Mouse (Mus musculus) ovary, adult 2 months (tissue): Measurements from ENCODE around the gene Jrkl. TPM values are rescaled to one million over a fixed set of nuclear protein-coding genes. Genes with fewer than 3 reads are reported as not detected.

Source experiments
- polyA plus RNA-seq: library from polyadenylated mRNA; depleted of rRNA; stranded (reverse); fragments of >200 nt; gene quantifications from 2 replicates; pipeline ENCODE4 v1.2.3, GENCODE M21; 2012; rRNA removed

The Jrkl gene
- polyA plus RNA-seq = 0.03 and 0.20 TPM in 2 replicates

DNA sequence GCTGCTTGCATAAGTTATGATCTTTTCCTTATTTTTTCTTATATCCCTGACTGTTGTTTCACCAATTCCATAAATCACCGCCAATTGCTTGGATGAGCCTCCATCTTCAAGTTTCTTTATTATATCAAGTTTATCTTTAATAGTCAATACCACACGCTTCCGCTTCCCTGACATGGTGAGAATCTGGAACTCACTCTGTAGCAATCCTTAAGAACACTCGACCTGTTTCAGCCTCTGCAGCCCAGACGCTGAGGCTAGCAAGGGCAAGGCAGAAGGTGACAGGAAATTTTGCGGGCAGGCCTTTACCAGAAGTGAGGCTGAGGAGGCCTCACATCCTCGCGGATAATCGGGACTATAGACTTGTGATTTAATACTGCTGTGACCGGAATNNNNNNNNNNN is at the start of gene Jrkl:
Gene Jrkl, minus strand, starts transcription at position 349 of the 400 bp plus-strand sequence.

DNA sequence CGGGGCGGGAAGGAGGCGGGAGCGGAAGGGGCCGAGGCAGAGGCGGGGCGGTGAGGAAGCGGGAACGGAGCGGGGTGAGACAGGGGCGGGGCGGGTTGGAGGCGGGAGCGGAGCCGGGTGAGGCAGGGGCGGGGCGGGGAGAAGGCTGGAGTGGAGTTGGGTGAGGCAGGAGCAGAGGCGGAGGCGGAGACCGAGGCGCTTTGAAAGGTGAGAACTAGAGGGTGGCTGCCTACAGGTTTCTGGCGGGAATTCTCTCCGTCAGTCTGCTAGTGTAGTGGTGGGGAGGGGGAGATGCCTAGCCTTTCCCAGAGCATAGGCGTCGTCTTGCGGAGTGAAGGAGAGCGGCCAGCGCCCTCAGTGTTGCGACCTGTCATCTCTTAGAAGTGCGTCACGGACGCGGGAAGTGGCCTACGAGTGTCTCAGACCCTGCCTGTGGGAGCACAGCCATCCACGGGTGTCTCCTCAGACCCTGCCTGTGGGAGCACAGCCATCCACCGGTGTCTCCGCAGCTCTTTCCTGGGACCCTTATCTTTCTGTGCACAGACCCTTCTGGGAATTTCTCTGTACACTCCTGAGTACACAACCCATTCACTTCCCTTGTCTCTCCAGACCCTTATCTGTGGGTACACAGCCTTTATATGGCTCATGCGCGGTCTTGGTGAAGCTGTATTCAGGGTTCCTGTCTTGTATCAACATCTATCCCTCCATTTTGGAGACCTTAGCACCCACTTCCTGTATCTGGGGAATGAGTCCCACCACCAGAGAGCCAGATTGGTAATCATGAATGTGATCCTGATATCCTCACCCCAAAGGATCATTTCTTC is 1.4 kb upstream of the Jrkl start, which contains the start of gene Ccdc82:
Gene Ccdc82, plus strand, starts transcription at position 141 of the 824 bp plus-strand sequence.

Other genes with a start within 250 kb of the Jrkl start
- 3.5 and 4.5 TPM in 2 replicates for gene Ccdc82, start 1.1 kb upstream of the Jrkl start, polyA plus RNA-seq
- 11.2 and 14.3 TPM in 2 replicates for gene Maml2, start 52.1 kb upstream of the Jrkl start, polyA plus RNA-seq
- gene Gm17571, start 200.9 kb upstream of the Jrkl start, polyA plus RNA-seq = not detected in 2 replicates